Mouse (Mus musculus) midbrain, postnatal 0 days (tissue): Measurements from ENCODE around the gene Lefty1. TPM values are rescaled to one million over a fixed set of nuclear protein-coding genes. Genes with fewer than 3 reads are reported as not detected.
A peak's percentile ranks its signal among the peaks of the same experiment; 100 is the strongest.

Experiments
- ATAC-seq: fragments of 200-750 bp; cut with Nextera tagmentation; 2 replicates; pipeline ENCODE4 v1.8.0; 2017; ENCODE audit warnings: moderate number of reproducible peaks, mild to moderate bottlenecking, moderate TSS enrichment, moderate library complexity; ENCODE audit not compliant: low FRiP score
- DNase-seq: peaks from one replicate; pipeline ENCODE4 v3.0.0-alpha.2; 2015; ENCODE audit warnings: low spot score
- H3K27ac ChIP-seq: fragments of 300-500 bp; sonication (generic); 2 replicates; pipeline ENCODE4 v1.5.1; 2014; ENCODE audit warnings: low read depth, mild to moderate bottlenecking, low read length, mixed read lengths
- H3K27me3 ChIP-seq: fragments of 300-500 bp; sonication (generic); 2 replicates; pipeline ENCODE4 v1.6.1; 2014; ENCODE audit warnings: low read length, control low read depth, mixed read lengths; ENCODE audit not compliant: insufficient read depth
- H3K36me3 ChIP-seq: fragments of 300-500 bp; sonication (generic); 2 replicates; pipeline ENCODE4 v1.6.1; 2014; ENCODE audit warnings: low read length, control low read depth, mixed read lengths; ENCODE audit not compliant: insufficient read depth
- H3K4me1 ChIP-seq: fragments of 300-500 bp; sonication (generic); 2 replicates; pipeline ENCODE4 v1.6.1; 2014; ENCODE audit warnings: mild to moderate bottlenecking, control low read depth, antibody characterized with exemption, low read length, mixed read lengths; ENCODE audit not compliant: insufficient read depth
- H3K4me2 ChIP-seq: fragments of 300-500 bp; sonication (generic); 2 replicates; pipeline ENCODE4 v1.6.1; 2014; ENCODE audit warnings: low read depth, mild to moderate bottlenecking, low read length, mixed read lengths; ENCODE audit not compliant: poor library complexity, severe bottlenecking
- H3K4me3 ChIP-seq: fragments of 300-500 bp; sonication (generic); 2 replicates; pipeline ENCODE4 v1.5.1; 2014; ENCODE audit warnings: low read depth, mild to moderate bottlenecking, low read length, moderate library complexity
- H3K9ac ChIP-seq: fragments of 300-500 bp; sonication (generic); replicated peaks from 2 replicates; pipeline ENCODE4 v1.6.1; 2014; ENCODE audit warnings: mild to moderate bottlenecking, low read length, moderate library complexity, mixed read lengths; ENCODE audit not compliant: poor library complexity, severe bottlenecking
- H3K9me3 ChIP-seq: fragments of 300-500 bp; sonication (generic); 2 replicates; pipeline ENCODE4 v1.6.1; 2016; ENCODE audit warnings: low read length, control low read depth
- CTCF ChIP-seq: IDR thresholded peaks from 2 replicates; pipeline ENCODE4 v1.5.1; 2016; ENCODE audit warnings: antibody characterized with exemption, mild to moderate bottlenecking
- WGBS: fragments of 180-500 bp; shearing (Covaris S2); extraction: QIAGEN DNeasy Blood & Tissue Kit; methylation state at CpG from one replicate; pipeline ENCODE4 v1.1.7; 2014; 5-methylcytosine and 5-hydroxymethylcytosine counted together
- polyA plus RNA-seq: library from polyadenylated mRNA; unstranded; fragments of >200 nt; fragmentation: Nextera tagmentation; extraction: Ambion mirVana; gene quantifications from 2 replicates; pipeline ENCODE4 v1.2.1, GENCODE M21; 2015
- total RNA-seq: library from RNA; depleted of rRNA; stranded (reverse); fragments of >200 nt; gene quantifications from 2 replicates; pipeline ENCODE4 v1.2.3, GENCODE M21; 2014

Gene Lefty1
- total and polyA plus RNA-seq, 2 experiments from 2014 or later, result 0.38 to 0.41 TPM

DNA sequence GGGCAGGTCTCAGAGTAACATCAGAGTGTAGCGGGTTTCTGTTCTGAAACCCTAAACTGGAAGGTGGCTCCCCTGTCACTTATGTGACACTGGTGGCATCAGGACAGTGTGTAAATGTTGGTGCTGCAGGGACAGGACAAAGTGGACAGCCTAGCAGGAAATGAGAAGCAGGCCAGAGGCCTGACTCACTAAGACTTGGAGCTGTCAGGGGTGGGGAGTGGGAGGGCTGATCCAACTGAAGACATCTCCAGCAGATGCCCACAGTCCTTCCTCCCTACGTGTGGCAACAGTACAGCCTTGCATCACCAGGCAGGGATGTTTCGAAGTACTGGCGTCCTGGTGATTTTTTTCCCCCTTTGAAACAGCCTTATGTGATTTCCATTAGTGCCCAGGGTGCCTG lies 9.7 kb downstream of the Lefty1 start:
- peaks cover 3% of the 10 kb centered on the region; the same call in 1 of the 2 replicates for H3K4me1 ChIP-seq
- no peak for DNase-seq
- no peak overlapping the region for H3K27ac ChIP-seq
- WGBS, result 81% methylated on average over 4 of the region's 4 CpGs
- H3K9me3 ChIP-seq, result no peaks in the 10 kb centered on the region
- no peak for ATAC-seq
- no peak for TF ChIP-seq CTCF
- H3K9ac ChIP-seq, result no peak overlapping the region
- H3K4me2 ChIP-seq, result no peak overlapping the region
- no peak overlapping the region for H3K4me3 ChIP-seq
- H3K36me3 ChIP-seq, result no peaks in the 10 kb centered on the region
- H3K27me3 ChIP-seq, result peaks cover 34% of the 10 kb centered on the region

GRCm38 (mm10) chr1:180945001-180945980 lies 10.5 kb downstream of the Lefty1 start:
- no peak overlapping the region for H3K9ac ChIP-seq
- H3K4me2 ChIP-seq, result no peak overlapping the region
- DNase-seq, result peak; percentile 57
- H3K27ac ChIP-seq, result no peak overlapping the region
- no peaks in the 10 kb centered on the region for H3K36me3 ChIP-seq
- peaks cover 3% of the 10 kb centered on the region; the same call in 1 of the 2 replicates for H3K4me1 ChIP-seq
- no peak for ATAC-seq
- peaks cover 34% of the 10 kb centered on the region for H3K27me3 ChIP-seq
- TF ChIP-seq CTCF, result no peak
- H3K9me3 ChIP-seq, result no peaks in the 10 kb centered on the region
- no peak overlapping the region for H3K4me3 ChIP-seq
- 33% methylated on average over 20 of the region's 20 CpGs for WGBS

- no peak for TF ChIP-seq CTCF
- no peak overlapping the region for H3K4me2 ChIP-seq
- no peak overlapping the region for H3K27ac ChIP-seq
- H3K9me3 ChIP-seq, result no peaks in the 10 kb centered on the region
- DNase-seq (no peak), ATAC-seq (no peak)
- H3K36me3 ChIP-seq, result no peaks in the 10 kb centered on the region
- peaks cover 28% of the 10 kb centered on the region for H3K27me3 ChIP-seq
- 83% methylated on average over 6 of the region's 6 CpGs for WGBS
- H3K9ac ChIP-seq, result no peak overlapping the region
- peaks cover 3% of the 10 kb centered on the region; the same call in 1 of the 2 replicates for H3K4me1 ChIP-seq
- no peak overlapping the region for H3K4me3 ChIP-seq
Observed at GRCm38 (mm10) chr1:180946448-180946847, 11.6 kb downstream of the Lefty1 start.

- Histone ChIP-seq H3K27ac (no peak overlapping the region), H3K9me3 (no peaks in the 10 kb centered on the region), H3K36me3 (no peaks in the 10 kb centered on the region), H3K9ac (no peak overlapping the region), H3K4me3 (no peak overlapping the region), H3K27me3 (no peaks in the 10 kb centered on the region), H3K4me2 (no peak overlapping the region), H3K4me1 (no peaks in the 10 kb centered on the region)
- DNase-seq (no peak), ATAC-seq (no peak)
- WGBS, result 87% methylated on average over 6 of the region's 6 CpGs
- no peak for TF ChIP-seq CTCF
Observed at GRCm38 (mm10) chr1:180952085-180952746, 17.4 kb downstream of the Lefty1 start.

- no peak for DNase-seq
- WGBS, result 95% methylated on average over 5 of the region's 5 CpGs
- no peak overlapping the region for H3K9ac ChIP-seq
- H3K4me3 ChIP-seq, result no peak overlapping the region
- no peaks in the 10 kb centered on the region for H3K9me3 ChIP-seq
- no peaks in the 10 kb centered on the region for H3K4me1 ChIP-seq
- no peak for TF ChIP-seq CTCF
- H3K27ac ChIP-seq, result no peak overlapping the region
- no peaks in the 10 kb centered on the region for H3K27me3 ChIP-seq
- no peak overlapping the region for H3K4me2 ChIP-seq
- H3K36me3 ChIP-seq, result no peaks in the 10 kb centered on the region
- no peak for ATAC-seq
Observed at GRCm38 (mm10) chr1:180952808-180953207, 18.0 kb downstream of the Lefty1 start.

DNA sequence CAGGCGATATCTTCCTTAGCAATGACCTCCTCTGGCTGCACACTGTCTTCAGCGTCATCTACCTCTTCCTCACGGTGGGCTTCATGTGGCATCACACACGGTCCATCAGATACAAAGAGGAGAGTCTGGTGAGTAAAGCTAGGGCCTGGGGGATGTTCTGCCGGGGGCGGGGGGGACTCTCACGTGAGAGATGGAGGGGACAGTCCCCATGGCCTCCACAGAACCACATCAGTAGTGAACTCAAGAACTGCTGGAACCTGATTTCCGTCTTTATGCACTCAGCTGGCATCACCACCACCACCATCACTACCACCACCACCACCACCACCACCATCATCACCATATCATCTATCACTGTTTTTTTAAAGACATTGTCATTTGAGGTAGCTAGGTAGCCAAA lies 21.6 kb downstream of the Lefty1 start:
- Histone ChIP-seq H3K9ac (no peak overlapping the region), H3K4me3 (no peak overlapping the region), H3K9me3 (no peaks in the 10 kb centered on the region), H3K27ac (no peak overlapping the region), H3K4me2 (no peak overlapping the region), H3K27me3 (no peaks in the 10 kb centered on the region), H3K36me3 (no peaks in the 10 kb centered on the region), H3K4me1 (no peaks in the 10 kb centered on the region)
- no peak for ATAC-seq
- no peak for DNase-seq
- WGBS, result 94% methylated on average over 8 of the region's 8 CpGs
- no peak for TF ChIP-seq CTCF
